Mouse (Mus musculus) G1E-ER4 (cell line): ENCODE measurements around the gene Phf12. TPM values are rescaled to one million over a fixed set of nuclear protein-coding genes. Genes with fewer than 3 reads are reported as not detected.

Source experiments
- GATA1 ChIP-seq: IDR thresholded peaks from one replicate; pipeline ENCODE4 v1.8.0; 2012; ENCODE audit warnings: low read length, inconsistent platforms
- polyA plus RNA-seq: library from polyadenylated mRNA; stranded (reverse); fragments of >175 nt; gene quantifications from 2 replicates; pipeline ENCODE4 v1.2.3, GENCODE M21; 2012

Gene Phf12
- polyA plus RNA-seq, 1 experiment, result 154 TPM

GRCm38 (mm10) chr11:78037831-78038752 lies 55.5 kb downstream of the Phf12 start, which contains the start of gene Flot2:
Flot2 (plus strand) TSS chr11:78037931.
- no peak for TF ChIP-seq GATA1

DNA sequence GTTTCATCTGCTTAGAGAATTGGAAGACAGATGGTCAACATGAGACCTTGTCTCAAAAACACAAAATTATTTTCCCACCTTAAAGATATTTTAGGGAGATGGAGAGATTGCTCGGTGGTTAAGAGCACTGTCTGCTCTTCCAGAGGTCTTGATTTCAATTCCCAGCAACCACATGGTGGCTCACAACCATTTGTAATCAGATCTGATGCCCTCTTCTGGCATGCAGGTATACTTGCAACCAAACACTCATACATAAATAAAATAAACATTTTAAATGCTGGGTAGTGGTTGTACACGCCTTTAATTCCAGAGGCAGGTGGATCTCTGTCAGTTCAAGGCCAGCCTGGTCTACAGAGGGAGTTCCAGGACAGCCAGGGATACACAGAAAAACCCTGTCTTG lies 58.3 kb downstream of the Phf12 start:
- no peak for TF ChIP-seq GATA1

DNA sequence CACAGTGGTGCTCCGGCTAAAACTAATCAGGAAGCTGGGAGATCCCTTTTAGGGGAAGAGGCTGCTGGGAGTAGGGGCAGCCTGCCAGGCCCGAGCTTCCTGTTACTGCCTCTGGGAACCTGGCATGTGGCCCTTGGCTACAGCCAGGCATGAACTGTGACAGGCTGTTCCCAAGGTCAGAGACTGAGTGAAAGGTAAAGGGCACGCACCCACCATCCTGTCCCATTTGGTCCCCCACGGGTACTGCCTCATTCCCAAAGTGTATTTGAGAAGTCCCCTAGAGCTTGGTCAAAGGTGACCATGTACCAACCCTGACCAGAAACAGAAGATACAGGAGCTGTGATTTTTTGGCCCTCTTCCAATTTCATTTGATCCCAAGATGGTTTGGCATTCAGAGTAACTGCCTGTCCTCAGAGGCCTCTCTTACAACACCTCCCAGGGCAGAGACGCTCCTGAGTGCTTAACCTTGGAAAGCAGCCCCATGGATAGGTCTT lies 62.3 kb downstream of the Phf12 start:
- no peak for TF ChIP-seq GATA1

- TF ChIP-seq GATA1, result no peak
These were observed 70.5 kb downstream of the Phf12 start for GRCm38 (mm10) chr11:78053078-78053477.

- no peak for TF ChIP-seq GATA1
These were observed 74.4 kb downstream of the Phf12 start for GRCm38 (mm10) chr11:78056946-78057345.

DNA sequence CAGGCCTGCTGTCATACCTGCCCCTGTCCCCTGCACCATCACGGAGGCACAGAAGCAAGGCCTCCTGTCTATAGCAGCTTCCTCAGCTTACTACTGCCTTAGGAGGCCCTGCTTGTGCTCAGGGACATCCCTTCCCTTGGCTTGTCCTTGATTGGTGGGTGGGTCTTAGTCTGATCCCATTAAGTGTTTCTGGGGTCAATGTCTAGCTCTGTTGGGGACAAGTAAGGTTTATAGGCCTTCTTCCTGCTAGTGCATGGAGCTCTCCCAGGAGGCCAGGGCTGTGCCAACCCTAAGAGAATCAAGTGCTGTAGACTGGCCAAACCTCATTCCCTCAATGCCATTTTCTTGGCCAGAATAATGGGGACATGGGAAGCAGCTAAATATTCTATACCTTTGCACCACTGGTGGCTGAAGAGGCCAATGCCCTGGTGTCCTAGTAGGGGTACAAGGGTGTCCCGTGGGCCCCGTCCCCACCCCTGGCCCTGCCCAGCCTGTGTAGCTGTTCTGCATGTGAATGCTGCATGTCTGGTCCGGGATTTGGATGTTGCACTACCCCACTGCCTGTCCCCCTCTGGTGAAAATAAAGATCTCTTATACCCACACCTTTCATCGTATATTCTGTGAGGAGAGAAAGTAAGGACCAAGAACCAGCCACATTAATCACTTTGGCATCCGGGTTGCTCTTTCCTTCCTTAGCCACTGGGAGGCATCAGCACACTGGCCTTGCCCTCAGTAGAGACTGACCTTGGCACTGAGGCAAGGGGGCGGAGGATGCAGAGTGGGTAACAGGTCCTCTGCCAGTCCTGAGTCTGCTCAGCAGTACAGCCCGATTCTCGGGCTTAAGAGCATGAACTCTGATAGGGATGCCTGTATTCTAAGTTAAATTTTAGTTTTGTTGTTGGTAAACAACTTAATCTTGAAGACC lies 77.5 kb downstream of the Phf12 start:
- TF ChIP-seq GATA1, result no peak

DNA sequence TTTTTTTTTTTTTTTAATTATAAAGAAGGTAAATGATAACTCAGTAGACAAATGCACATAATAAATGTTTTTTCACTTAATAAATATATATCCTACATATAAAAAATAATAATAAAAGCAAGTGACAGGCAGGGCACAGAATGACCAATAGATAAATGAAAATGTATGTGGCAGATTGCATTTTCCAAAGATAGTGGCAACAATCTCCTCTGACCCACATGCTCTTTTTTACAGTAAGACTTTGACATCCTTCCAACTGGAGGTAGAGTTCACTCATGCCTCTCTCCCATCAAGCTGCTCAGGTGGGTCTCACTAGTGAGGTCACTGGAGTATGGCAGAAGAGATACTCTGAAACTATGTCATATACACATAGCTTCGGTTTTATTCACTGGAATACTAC lies 80.0 kb downstream of the Phf12 start:
- no peak for TF ChIP-seq GATA1

GRCm38 (mm10) chr11:78065906-78066305 lies 83.4 kb downstream of the Phf12 start:
- TF ChIP-seq GATA1, result peak; percentile 4

DNA sequence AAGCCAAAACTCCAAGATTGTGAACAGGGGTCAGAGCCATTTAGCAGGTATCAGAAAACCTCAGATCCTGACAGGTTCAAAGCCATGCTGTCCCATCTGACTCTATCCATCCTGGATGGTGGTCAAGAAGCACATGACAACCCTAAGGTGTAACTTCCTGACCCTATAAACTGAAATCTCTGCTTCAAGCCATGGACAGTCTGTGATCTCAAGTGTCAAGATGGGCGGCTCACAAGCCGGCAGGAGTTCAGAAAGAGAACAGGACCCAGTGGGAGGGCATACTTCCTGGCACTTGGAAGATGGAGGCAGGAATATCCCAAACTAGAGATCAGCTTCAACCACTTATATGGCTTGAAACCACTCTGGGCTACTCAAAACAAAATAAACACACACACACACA lies 84.1 kb downstream of the Phf12 start:
- no peak for TF ChIP-seq GATA1

DNA sequence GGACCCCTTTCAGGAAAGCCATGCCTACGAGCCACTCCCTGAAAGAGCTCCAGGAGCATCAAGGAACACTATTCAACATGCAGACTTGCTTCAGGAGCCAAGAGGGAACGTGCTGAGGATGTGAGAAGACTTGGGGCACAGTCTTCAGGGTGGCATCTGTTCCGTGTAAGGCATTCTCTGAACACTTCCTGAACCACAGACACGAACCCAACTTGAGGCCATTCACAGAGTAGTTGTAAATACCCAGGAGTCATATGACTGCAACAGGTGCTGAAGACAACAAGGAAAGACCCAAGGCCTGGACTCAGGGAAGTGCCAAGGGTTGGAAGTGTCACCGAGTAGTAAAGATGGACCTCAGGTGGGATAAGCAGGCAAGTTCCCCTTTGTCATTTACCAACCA lies 85.0 kb downstream of the Phf12 start:
- no peak for TF ChIP-seq GATA1

DNA sequence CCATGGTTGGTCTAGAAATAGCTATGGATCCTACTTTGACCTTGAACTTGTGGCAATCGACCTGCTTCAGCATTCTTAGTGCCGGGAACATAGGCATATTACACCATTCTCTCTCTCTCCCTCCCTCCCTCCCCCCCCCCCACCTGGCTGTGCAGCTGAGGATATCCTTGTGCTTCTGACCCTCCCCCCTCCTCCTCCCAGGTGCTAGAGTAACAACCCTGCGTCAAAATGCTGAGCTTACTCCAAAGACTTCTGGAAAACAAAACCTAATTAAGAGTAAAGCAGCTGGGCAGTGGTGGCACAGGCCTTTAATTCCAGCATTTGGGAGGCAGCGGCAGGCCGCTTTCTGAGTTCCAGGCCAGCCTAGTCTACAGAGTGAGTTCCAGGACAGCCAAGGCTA lies 86.6 kb downstream of the Phf12 start:
- no peak for TF ChIP-seq GATA1

- TF ChIP-seq GATA1, result peak; percentile 100
These were observed 87.1 kb downstream of the Phf12 start for GRCm38 (mm10) chr11:78069646-78070045.

- no peak for TF ChIP-seq GATA1
These were observed 89.4 kb downstream of the Phf12 start for GRCm38 (mm10) chr11:78071938-78072337.

GRCm38 (mm10) chr11:78072425-78073130 lies 90.0 kb downstream of the Phf12 start:
- no peak for TF ChIP-seq GATA1

DNA sequence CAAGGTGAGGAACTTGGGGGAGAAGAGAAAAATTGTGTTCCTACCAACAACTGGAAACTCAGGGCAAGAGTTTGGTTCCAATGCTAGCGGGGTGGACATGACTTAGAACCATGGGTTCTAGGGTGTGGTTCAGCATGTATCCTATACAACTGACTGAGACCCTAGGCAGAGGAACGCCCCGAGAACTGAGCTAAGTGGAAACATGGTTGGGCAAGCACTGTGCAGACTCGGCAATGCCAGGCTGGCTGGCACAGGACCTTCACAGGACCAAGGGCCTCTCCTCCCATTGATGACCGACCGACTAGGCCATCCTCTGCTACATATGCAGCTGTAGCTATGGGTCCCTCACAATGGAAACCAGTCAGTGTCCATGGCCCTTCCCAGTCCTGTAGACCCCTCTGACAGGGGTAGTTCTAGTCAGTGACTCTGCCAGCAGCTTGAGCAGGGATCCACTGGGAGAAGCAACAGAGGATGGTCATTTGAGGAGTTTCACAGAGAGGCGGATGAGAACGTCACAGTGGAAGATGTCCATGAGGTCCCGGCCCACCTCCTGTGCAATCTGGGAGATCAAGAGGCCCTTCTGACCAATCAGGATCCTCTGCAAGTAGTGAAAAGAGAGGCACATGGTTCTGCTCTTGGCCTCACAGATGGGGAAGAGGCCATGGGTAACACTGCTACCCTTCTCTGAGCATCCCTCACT lies 91.2 kb downstream of the Phf12 start:
- no peak for TF ChIP-seq GATA1
